ENCODE assay signal across 9 mouse cellular contexts in genomic region chr1:11565309-11565708, GRCm38 (mm10).
DNase-seq lines count a peak whose midpoint lies in the region; ATAC-seq and TF ChIP-seq lines count a peak whose summit lies in the region.
"Had no signal": no experiment of that assay in that cellular context is flagged by ENCODE, and none has a peak within 500 bp of the region (broad histone marks: within the 10 kb centered on the region; RNA-seq: fewer than 3 reads in every experiment).

No protein-coding gene starts in this region.

- H3K4me3 ChIP-seq in intestine, postnatal 0 days (ENCODE audit: low read depth, low read length): no peak overlapping the region
- no peak overlapping the region for H3K4me3 ChIP-seq in intestine, embryonic 15.5 days (replicated peaks)
- no peak overlapping the region for H3K4me3 ChIP-seq in E14TG2a.4 (replicated peaks; ENCODE audit: low read length)
- H3K4me3 ChIP-seq in forebrain, embryonic 16.5 days (replicated peaks; ENCODE audit: low read length): no peak overlapping the region
- no peak overlapping the region for H3K4me3 ChIP-seq in thymus, adult 2 months (ENCODE audit: control insufficient read depth, insufficient read depth, low read length)
- H3K4me3 ChIP-seq: myocyte had no signal

- peak; percentile 51 for DNase-seq in ZHBTc4 (ENCODE audit: low read depth, low spot score)
- peak; percentile 37 for DNase-seq in mesoderm, embryonic 11.5 days (ENCODE audit: low read depth, low spot score)
- DNase-seq in thymus, adult 2 months: no peak

- no peak for ATAC-seq in intestine, postnatal 0 days
- no peak for ATAC-seq in intestine, embryonic 15.5 days
- peak; percentile 61; the same call in 1 of the 2 replicates for ATAC-seq in forebrain, embryonic 16.5 days
- ATAC-seq in granulocyte monocyte progenitor cell, adult 5-6 weeks (replicated peaks; ENCODE audit: poor library complexity, severe bottlenecking): no peak; the same call in 1 of the 2 replicates

- no peak for TF ChIP-seq POLR2A in thymus, adult 2 months (IDR thresholded peaks at IDR 0.05; ENCODE audit: control insufficient read depth, extremely low read depth, insufficient read depth, low read length, poor library complexity)

- H3K27ac ChIP-seq in intestine, postnatal 0 days (ENCODE audit: low read depth, low read length): no peak overlapping the region
- no peak overlapping the region for H3K27ac ChIP-seq in intestine, embryonic 15.5 days
- no peak overlapping the region for H3K27ac ChIP-seq in forebrain, embryonic 16.5 days (ENCODE audit: low read length)
- no peak overlapping the region for H3K27ac ChIP-seq in thymus, adult 2 months (ENCODE audit: control insufficient read depth, insufficient read depth, low read length)

- H3K9ac ChIP-seq in intestine, postnatal 0 days (ENCODE audit: low read depth, low read length): no peak overlapping the region
- no peak overlapping the region for H3K9ac ChIP-seq in intestine, embryonic 15.5 days
- H3K9ac ChIP-seq in forebrain, embryonic 16.5 days (replicated peaks; ENCODE audit: low read depth, low read length): no peak overlapping the region

- peak; percentile 66 for TF ChIP-seq CTCF in intestine, postnatal 0 days (IDR thresholded peaks at IDR 0.05; ENCODE audit: low read depth)
- 0 out of 2 replicates have a peak, but pooled peaks have one; percentile 10 for TF ChIP-seq CTCF in E14TG2a.4 (conservative IDR thresholded peaks at IDR 0.05; ENCODE audit: low read length)
- TF ChIP-seq CTCF in thymus, adult 2 months (IDR thresholded peaks at IDR 0.05; ENCODE audit: borderline replicate concordance, control insufficient read depth, extremely low read depth, insufficient read depth, low read length, poor library complexity): no peak

- no peaks in the 10 kb centered on the region for H3K9me3 ChIP-seq in intestine, postnatal 0 days (ENCODE audit: control insufficient read depth)
- no peaks in the 10 kb centered on the region for H3K9me3 ChIP-seq in intestine, embryonic 15.5 days
- no peaks in the 10 kb centered on the region for H3K9me3 ChIP-seq in E14TG2a.4 (ENCODE audit: low read length)
- no peaks in the 10 kb centered on the region for H3K9me3 ChIP-seq in forebrain, embryonic 16.5 days (ENCODE audit: control insufficient read depth, low read length)

- no peaks in the 10 kb centered on the region for H3K36me3 ChIP-seq in intestine, postnatal 0 days (ENCODE audit: control insufficient read depth, insufficient read depth)
- no peaks in the 10 kb centered on the region for H3K36me3 ChIP-seq in intestine, embryonic 15.5 days
- no peaks in the 10 kb centered on the region for H3K36me3 ChIP-seq in E14TG2a.4 (ENCODE audit: insufficient read depth, low read length)
- H3K36me3 ChIP-seq in forebrain, embryonic 16.5 days (ENCODE audit: control insufficient read depth, insufficient read depth): no peaks in the 10 kb centered on the region
- H3K36me3 ChIP-seq in thymus, adult 2 months (ENCODE audit: control insufficient read depth, insufficient read depth, low read length): no peaks in the 10 kb centered on the region

- H3K27me3 ChIP-seq in intestine, postnatal 0 days (replicated peaks; ENCODE audit: control insufficient read depth, insufficient read depth, low read length): no peaks in the 10 kb centered on the region
- H3K27me3 ChIP-seq in intestine, embryonic 15.5 days (replicated peaks): no peaks in the 10 kb centered on the region
- H3K27me3 ChIP-seq in E14TG2a.4 (ENCODE audit: insufficient read depth, low read length): no peaks in the 10 kb centered on the region
- H3K27me3 ChIP-seq in forebrain, embryonic 16.5 days (replicated peaks; ENCODE audit: control insufficient read depth, insufficient read depth, low read length): no peaks in the 10 kb centered on the region
- H3K27me3 ChIP-seq in thymus, adult 2 months (ENCODE audit: control insufficient read depth, insufficient read depth, low read length): no peaks in the 10 kb centered on the region

- WGBS in intestine, postnatal 0 days: 7% methylated on average over 6 of the region's 6 CpGs
- 9% methylated on average over 6 of the region's 6 CpGs for WGBS in intestine, embryonic 15.5 days
- 7% methylated on average over 6 of the region's 6 CpGs for WGBS in forebrain, embryonic 16.5 days
- 13% methylated on average over 6 of the region's 6 CpGs for WGBS in thymus, adult 2 months

- H3K4me2 ChIP-seq in intestine, postnatal 0 days (replicated peaks; ENCODE audit: low read depth): no peak overlapping the region
- no peak overlapping the region for H3K4me2 ChIP-seq in intestine, embryonic 15.5 days (replicated peaks)
- H3K4me2 ChIP-seq in forebrain, embryonic 16.5 days (ENCODE audit: low read length): no peak overlapping the region

- no peaks in the 10 kb centered on the region for H3K4me1 ChIP-seq in intestine, postnatal 0 days (replicated peaks; ENCODE audit: control insufficient read depth, insufficient read depth, low read length)
- no peaks in the 10 kb centered on the region for H3K4me1 ChIP-seq in intestine, embryonic 15.5 days (replicated peaks)
- 0 out of 2 replicates have a peak, but pooled peaks cover 4% of the 10 kb centered on the region for H3K4me1 ChIP-seq in E14TG2a.4 (replicated peaks; ENCODE audit: low read depth, low read length)
- H3K4me1 ChIP-seq in forebrain, embryonic 16.5 days (replicated peaks; ENCODE audit: control insufficient read depth, insufficient read depth, low read length): no peaks in the 10 kb centered on the region
- H3K4me1 ChIP-seq in thymus, adult 2 months (replicated peaks; ENCODE audit: control insufficient read depth, insufficient read depth, low read length): no peaks in the 10 kb centered on the region
